8 mouse cellular contexts compared by ENCODE assay signal in genomic region chr2:9889651-9890183, GRCm38 (mm10). TPM values are rescaled to one million over a fixed set of nuclear protein-coding genes. Genes with fewer than 3 reads are reported as not detected.
DNase-seq lines count a peak whose midpoint lies in the region; ATAC-seq and TF ChIP-seq lines count a peak whose summit lies in the region.

Gene Gata3, minus strand, starts transcription at chr2:9890034.

- peak within 1 kb of the TSS; percentile 30 for H3K4me2 ChIP-seq in embryonic facial prominence, embryonic 11.5 days (ENCODE audit: low read depth, low read length)
- peak within 1 kb of the TSS; percentile 46 for H3K4me2 ChIP-seq in limb, embryonic 13.5 days (replicated peaks)
- H3K4me2 ChIP-seq in stomach, embryonic 15.5 days: peak within 1 kb of the TSS; percentile 40

- peak within 1 kb of the TSS; percentile 31; the same call in 1 of the 2 replicates for H3K4me3 ChIP-seq in spleen, adult 2 months (ENCODE audit: extremely low read depth, insufficient read depth, insufficient read length)
- peak within 1 kb of the TSS; percentile 7; the same call in 1 of the 2 replicates for H3K4me3 ChIP-seq in embryonic facial prominence, embryonic 11.5 days (ENCODE audit: low read depth, low read length)
- peak within 1 kb of the TSS; percentile 18 for H3K4me3 ChIP-seq in limb, embryonic 13.5 days
- H3K4me3 ChIP-seq in stomach, embryonic 15.5 days (replicated peaks): peak within 1 kb of the TSS; percentile 12; the same call in 1 of the 2 replicates

- intact Hi-C loops in heart, postnatal 25 days (cut with DNase I): loop anchor here (5.0 to 10.0 kb wide), 3 partner anchors 118 to 1215 kb away; no protein-coding TSS in a partner anchor

- no peak within 1 kb of the TSS for H3K27ac ChIP-seq in spleen, adult 2 months (ENCODE audit: insufficient read depth, low read length)
- no peak within 1 kb of the TSS for H3K27ac ChIP-seq in embryonic facial prominence, embryonic 11.5 days (replicated peaks; ENCODE audit: low read depth, low read length)
- no peak within 1 kb of the TSS for H3K27ac ChIP-seq in limb, embryonic 13.5 days
- H3K27ac ChIP-seq in stomach, embryonic 15.5 days: no peak within 1 kb of the TSS

- no peaks in the 10 kb centered on the region for H3K36me3 ChIP-seq in spleen, adult 2 months (ENCODE audit: control insufficient read depth, insufficient read depth, low read length)
- no peaks in the 10 kb centered on the region for H3K36me3 ChIP-seq in embryonic facial prominence, embryonic 11.5 days (replicated peaks; ENCODE audit: control insufficient read depth, insufficient read depth, low read depth, low read length)
- H3K36me3 ChIP-seq in limb, embryonic 13.5 days: no peaks in the 10 kb centered on the region
- H3K36me3 ChIP-seq in stomach, embryonic 15.5 days: no peaks in the 10 kb centered on the region

- H3K4me1 ChIP-seq in spleen, adult 2 months (ENCODE audit: control insufficient read depth, insufficient read depth, insufficient read length): peaks cover 12% of the 10 kb centered on the region; the same call in 1 of the 2 replicates
- H3K4me1 ChIP-seq in embryonic facial prominence, embryonic 11.5 days (ENCODE audit: control insufficient read depth, insufficient read depth, low read length): no peaks in the 10 kb centered on the region
- peaks cover 13% of the 10 kb centered on the region; the same call in 1 of the 2 replicates for H3K4me1 ChIP-seq in limb, embryonic 13.5 days
- H3K4me1 ChIP-seq in stomach, embryonic 15.5 days: no peaks in the 10 kb centered on the region

- H3K9ac ChIP-seq in embryonic facial prominence, embryonic 11.5 days (replicated peaks; ENCODE audit: low read length): no peak within 1 kb of the TSS
- no peak within 1 kb of the TSS for H3K9ac ChIP-seq in limb, embryonic 13.5 days
- H3K9ac ChIP-seq in stomach, embryonic 15.5 days: no peak within 1 kb of the TSS

- no peak for TF ChIP-seq POLR2A in spleen, adult 2 months (IDR thresholded peaks at IDR 0.05; ENCODE audit: low read depth, low read length)

- WGBS in spleen, adult 2 months: 3% methylated on average over 23 of the region's 23 CpGs
- WGBS in embryonic facial prominence, embryonic 11.5 days: 1% methylated on average over 23 of the region's 23 CpGs
- WGBS in limb, embryonic 13.5 days: under 1% methylated on average over 23 of the region's 23 CpGs
- WGBS in stomach, embryonic 15.5 days: 1% methylated on average over 23 of the region's 23 CpGs

- DNase-seq in spleen, adult 2 months (ENCODE audit: low read depth in 1 of 2, low spot score in 2 of 2): no peak
- no peak for DNase-seq in spleen, postnatal 36 days (ENCODE audit: low spot score in 2 of 2)
- peak; percentile 30 for DNase-seq in embryonic facial prominence, embryonic 11.5 days (ENCODE audit: low spot score)
- DNase-seq in right cerebral cortex, adult 2 months (ENCODE audit: low spot score in 2 of 2): no peak
- DNase-seq in gastrocnemius, postnatal 10 days: no peak
- DNase-seq in heart, postnatal 25 days (ENCODE audit: low spot score): no peak

- no peak for ATAC-seq in embryonic facial prominence, embryonic 11.5 days (replicated peaks; ENCODE audit: insufficient number of reproducible peaks, low FRiP score, low TSS enrichment, low read depth)
- no peak for ATAC-seq in limb, embryonic 13.5 days (ENCODE audit: low FRiP score, low read depth)
- no peak for ATAC-seq in stomach, embryonic 15.5 days (ENCODE audit: insufficient read depth, low FRiP score, low read depth)

- no peak for TF ChIP-seq CTCF in spleen, adult 2 months (IDR thresholded peaks at IDR 0.05; ENCODE audit: extremely low read depth, insufficient read depth, insufficient read length, insufficient replicate concordance)

- H3K27me3 ChIP-seq in spleen, adult 2 months (ENCODE audit: control insufficient read depth, insufficient read depth, low read length): peaks cover 31% of the 10 kb centered on the region
- H3K27me3 ChIP-seq in embryonic facial prominence, embryonic 11.5 days (ENCODE audit: control insufficient read depth, insufficient read depth, low read length): peaks cover 66% of the 10 kb centered on the region
- peaks cover 95% of the 10 kb centered on the region for H3K27me3 ChIP-seq in limb, embryonic 13.5 days
- H3K27me3 ChIP-seq in stomach, embryonic 15.5 days (replicated peaks): peaks cover 91% of the 10 kb centered on the region

- H3K9me3 ChIP-seq in embryonic facial prominence, embryonic 11.5 days (replicated peaks; ENCODE audit: control insufficient read depth, low read length): no peaks in the 10 kb centered on the region
- no peaks in the 10 kb centered on the region for H3K9me3 ChIP-seq in limb, embryonic 13.5 days
- no peaks in the 10 kb centered on the region for H3K9me3 ChIP-seq in stomach, embryonic 15.5 days

RNA-seq across cellular contexts. Expression of gene Gata3, which starts in this region (rescaled TPM):
- 5.9 and 9.6 TPM in 2 replicates for polyA plus RNA-seq in spleen, adult 2 months (2012; rRNA removed)
- polyA plus RNA-seq in embryonic facial prominence, embryonic 11.5 days (2014; fragmentation: Nextera tagmentation; extraction: Ambion mirVana): 17.4 and 22.7 TPM in 2 replicates
- 7.8 and 8.9 TPM in 2 replicates for polyA plus RNA-seq in limb, embryonic 13.5 days (2015; fragmentation: Nextera tagmentation; extraction: Ambion mirVana)
- 4.5 and 4.6 TPM in 2 replicates for polyA plus RNA-seq in stomach, embryonic 15.5 days (2015; fragmentation: Nextera tagmentation; extraction: Ambion mirVana)
- under 1 TPM; 0.19 to 0.23 TPM for total RNA-seq in gastrocnemius, postnatal 10 days (2021)
- 1 to 10 TPM; 1.1 to 1.7 TPM for total RNA-seq in heart, postnatal 25 days (2021)
